Mouse (Mus musculus): ENCODE data around the gene Cd59a. TPM values are rescaled to one million over a fixed set of nuclear protein-coding genes. Genes with fewer than 3 reads are reported as not detected.
"Not testable (repeated sequence)": the region's sequence is repeated elsewhere in the genome, so short reads cannot be mapped to it uniquely, and the experiment has no call there.

Gene Cd59a
- total RNA-seq (2021), result 10 to 100 TPM; 43.9 to 58.0 TPM

GRCm38 (mm10) chr2:104095741-104096213, at the start of gene Cd59a:
Cd59a (plus strand) TSS chr2:104095801.
- DNase-seq, result peak; percentile 83 to 86
- intact Hi-C loops (cut with DNase I), result loop anchor here (1.0 to 2.0 kb wide), 3 partner anchors 27 to 61 kb away; partner anchors contain the start of genes A930018P22Rik and Gm10799

DNA sequence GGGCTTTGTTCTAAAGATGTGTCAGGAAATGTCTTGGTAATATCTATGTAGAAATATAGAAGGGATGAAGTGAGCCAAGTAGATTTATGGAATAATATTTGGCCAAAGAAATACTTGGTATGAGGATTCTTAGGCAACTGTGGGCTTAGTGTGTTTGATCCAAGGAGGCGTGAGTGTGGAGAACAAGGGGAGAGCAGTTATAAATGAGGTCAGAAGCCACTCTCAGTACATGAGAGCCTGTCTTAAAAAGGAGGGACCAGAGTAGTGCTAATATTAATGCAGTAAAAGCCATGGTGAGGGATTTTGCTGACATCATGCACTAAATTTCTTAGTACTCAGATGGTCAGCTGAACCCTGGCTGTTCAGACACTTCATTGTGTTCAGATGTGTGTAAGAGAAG, 37.2 kb upstream of the Cd59a start:
- intact Hi-C loops (cut with DNase I), result no loop called here
- DNase-seq, result no peak

DNA sequence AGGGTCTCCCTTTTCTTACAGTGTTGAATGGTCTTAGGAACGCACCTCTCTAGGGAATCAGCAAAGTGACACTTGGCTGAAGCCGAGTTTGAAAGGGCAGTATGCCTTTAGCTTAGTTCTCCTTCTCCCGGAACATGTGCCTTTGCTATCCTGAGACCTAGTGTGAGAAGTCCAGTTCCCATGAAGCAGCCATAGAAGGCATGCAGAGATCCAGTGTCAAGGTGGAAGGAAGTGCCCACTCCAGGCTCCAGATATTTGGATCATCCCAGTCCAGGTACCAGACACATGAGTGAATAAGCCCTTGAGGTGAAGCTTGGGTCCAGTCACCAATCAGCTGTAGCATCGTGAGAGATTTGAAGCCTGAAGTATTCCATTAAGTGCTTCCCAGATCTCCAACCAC, 36.6 kb upstream of the Cd59a start:
- intact Hi-C loops (cut with DNase I), result no loop called here
- no peak for DNase-seq

GRCm38 (mm10) chr2:104059786-104060185, 35.8 kb upstream of the Cd59a start:
- intact Hi-C loops (cut with DNase I), result no loop called here
- no peak for DNase-seq

DNA sequence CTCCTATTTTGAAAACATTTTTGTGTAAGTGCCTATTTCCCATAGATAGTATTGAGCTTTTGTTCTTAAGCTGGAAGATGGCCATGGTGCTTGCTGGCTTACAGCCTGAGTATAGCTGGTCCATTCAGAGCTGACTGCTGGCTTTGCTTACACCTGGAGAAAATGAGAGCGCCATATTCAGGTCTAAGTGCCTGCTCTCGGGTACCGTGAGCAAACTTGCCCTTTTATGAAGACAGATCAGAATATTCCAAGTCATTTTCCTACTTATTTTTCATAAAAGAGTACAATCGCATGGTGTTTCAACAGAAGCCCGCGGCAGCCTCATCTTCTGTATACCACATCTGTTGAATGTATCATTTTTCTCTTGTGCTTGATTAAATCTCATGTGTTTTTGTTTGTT, 34.6 kb upstream of the Cd59a start:
- intact Hi-C loops (cut with DNase I), result no loop called here
- no peak for DNase-seq

DNA sequence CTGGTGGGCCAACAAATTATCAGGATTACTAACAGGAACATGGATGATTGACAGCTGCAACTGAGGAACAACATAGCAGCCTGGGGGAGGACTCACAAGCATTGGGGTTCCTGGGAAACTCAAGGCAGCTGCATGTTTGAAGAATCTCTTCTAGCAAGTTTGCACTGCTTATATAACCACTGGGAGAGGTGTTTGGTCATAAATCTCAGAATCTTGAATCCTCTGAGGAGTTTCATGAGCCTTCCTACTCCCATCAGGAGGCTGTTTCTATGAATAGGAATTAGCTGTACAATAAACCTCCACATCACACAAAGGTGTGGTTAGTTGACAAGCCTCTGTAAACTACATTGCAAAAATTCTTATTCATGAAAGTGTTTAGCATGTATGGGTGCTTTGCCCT, 32.9 kb upstream of the Cd59a start:
- intact Hi-C loops (cut with DNase I), result no loop called here
- no peak for DNase-seq

GRCm38 (mm10) chr2:104064152-104064551, 31.4 kb upstream of the Cd59a start:
- DNase-seq, result no peak
- intact Hi-C loops (cut with DNase I), result no loop called here

GRCm38 (mm10) chr2:104065526-104065925, 30.1 kb upstream of the Cd59a start, which contains the start of gene Gm10912:
Gm10912 (plus strand) TSS chr2:104065826.
- DNase-seq; intact Hi-C loops (cut with DNase I): not testable (repeated sequence)

DNA sequence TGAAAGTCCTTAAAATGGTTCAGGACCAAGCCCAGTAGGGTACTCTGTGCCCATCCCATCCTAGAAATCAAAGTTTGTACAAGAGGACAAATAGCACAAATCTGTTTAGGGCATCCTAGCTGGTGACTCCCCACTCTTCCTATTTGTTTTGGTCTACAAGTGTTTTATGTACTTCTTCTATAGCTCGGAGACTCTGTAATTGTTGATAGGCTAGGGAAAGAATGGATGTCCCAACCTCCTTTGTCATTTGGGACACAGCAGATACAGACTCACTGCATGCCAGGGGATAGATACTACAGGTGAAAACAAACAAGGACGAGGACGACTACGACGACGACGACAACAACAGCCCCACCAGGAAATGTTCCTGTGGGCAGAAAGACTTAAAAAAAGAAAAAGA, 27.2 kb upstream of the Cd59a start, which contains the start of gene Gm10799:
Gene Gm10799 (minus strand): TSS at position 101 of the 400 bp plus-strand sequence.
- not testable (repeated sequence) for DNase-seq
- intact Hi-C loops (cut with DNase I), result loop anchor here (1.0 kb wide), 1 partner anchor 27 kb away; the partner anchor contains the start of gene Cd59a

GRCm38 (mm10) chr2:104069704-104070185, 25.9 kb upstream of the Cd59a start, which contains the start of gene Cd59b:
Cd59b (plus strand) TSS chr2:104069849.
- peak; percentile 28 to 44 for DNase-seq
- intact Hi-C loops (cut with DNase I), result no loop called here

DNA sequence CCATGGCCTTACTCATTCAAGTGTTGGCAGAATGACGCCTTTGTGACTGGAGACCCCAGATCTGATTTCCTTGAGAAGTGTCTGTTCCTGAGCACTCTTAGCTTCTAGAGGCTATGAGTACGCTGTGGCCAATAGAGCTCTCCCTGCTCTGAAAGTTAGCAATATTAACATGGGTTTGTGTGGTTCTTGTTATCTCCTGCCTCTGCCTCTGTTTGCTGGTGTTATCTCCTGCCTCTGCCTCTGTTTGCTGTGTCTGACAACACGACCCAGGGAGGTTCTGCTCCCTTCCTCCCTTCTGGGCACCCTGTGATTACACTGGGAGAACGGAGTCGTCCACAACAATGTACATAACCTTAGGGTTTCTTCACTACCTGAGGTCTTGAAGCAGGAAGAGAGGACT, 17.3 kb upstream of the Cd59a start:
- DNase-seq; intact Hi-C loops (cut with DNase I): not testable (repeated sequence)

- intact Hi-C loops (cut with DNase I); DNase-seq: not testable (repeated sequence)
Measured at GRCm38 (mm10) chr2:104081436-104082050, 14.1 kb upstream of the Cd59a start.

DNA sequence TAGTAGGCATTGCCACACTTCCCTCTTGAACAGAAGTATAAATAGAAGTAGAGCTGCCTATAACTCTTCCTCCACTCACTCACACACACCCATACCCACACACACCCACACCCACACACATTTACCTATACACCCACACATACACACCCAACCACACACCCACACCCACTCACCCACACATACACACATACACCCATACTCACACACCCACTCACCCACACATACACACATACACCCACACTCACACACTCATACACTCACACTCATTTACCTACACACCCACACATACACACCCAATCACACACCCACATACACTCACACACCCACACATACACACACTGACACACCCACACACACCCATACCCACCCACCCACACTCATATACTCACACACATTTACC, 13.1 kb upstream of the Cd59a start:
- no peak for DNase-seq
- intact Hi-C loops (cut with DNase I), result no loop called here

- DNase-seq; intact Hi-C loops (cut with DNase I): not testable (repeated sequence)
Measured at GRCm38 (mm10) chr2:104084027-104084426, 11.6 kb upstream of the Cd59a start.

GRCm38 (mm10) chr2:104087562-104087961, 8.0 kb upstream of the Cd59a start:
- DNase-seq; intact Hi-C loops (cut with DNase I): not testable (repeated sequence)

GRCm38 (mm10) chr2:104093305-104093704, 2.3 kb upstream of the Cd59a start:
- intact Hi-C loops (cut with DNase I), result no loop called here
- no peak for DNase-seq

DNA sequence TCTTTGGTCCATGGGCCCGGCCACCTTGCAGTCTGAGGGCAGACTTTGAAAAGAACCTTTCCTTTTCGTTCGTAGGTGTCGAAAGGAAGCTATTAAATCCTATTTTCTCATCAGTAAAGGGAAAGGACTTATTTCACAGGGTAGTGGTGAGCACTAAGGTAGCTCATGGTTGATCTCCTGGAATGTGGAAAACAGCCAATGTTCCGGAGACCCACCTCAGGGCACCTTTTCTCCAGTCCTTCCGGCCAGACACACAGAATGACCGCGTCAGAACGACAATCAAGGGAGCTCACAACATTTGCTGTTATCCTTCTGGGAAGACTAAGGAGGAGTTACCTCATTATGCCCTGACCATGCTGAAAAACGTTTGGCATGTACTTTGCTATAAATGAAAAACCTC, 655 bp downstream of the Cd59a start:
- intact Hi-C loops (cut with DNase I), result loop anchor here (2.0 kb wide), 2 partner anchors 27 to 61 kb away; partner anchors contain the start of gene A930018P22Rik
- DNase-seq, result no peak

- DNase-seq, result not testable (repeated sequence)
- intact Hi-C loops (cut with DNase I), result loop anchor here (2.0 kb wide), 2 partner anchors 26 to 62 kb away; partner anchors contain the start of gene A930018P22Rik
Measured at GRCm38 (mm10) chr2:104096796-104097195, 1.2 kb downstream of the Cd59a start.

DNA sequence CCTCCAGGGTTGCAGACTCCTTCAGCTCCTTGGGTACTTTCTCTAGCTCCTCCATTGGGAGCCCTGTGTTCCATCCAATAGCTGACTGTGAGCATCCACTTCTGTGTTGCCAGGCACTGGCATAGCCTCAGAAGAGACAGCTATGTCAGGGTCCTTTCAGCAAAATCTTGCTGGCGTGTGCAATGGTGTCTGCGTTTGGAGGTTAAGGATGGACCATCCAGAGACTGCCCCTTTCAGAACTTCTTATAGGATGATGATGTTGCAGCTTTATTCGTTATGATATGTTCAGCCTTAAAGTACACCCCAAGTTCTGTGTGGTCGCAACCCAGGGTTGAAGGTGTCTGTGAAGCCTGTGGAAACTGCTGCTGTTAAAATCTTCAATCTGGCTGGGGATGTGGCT, 1.8 kb downstream of the Cd59a start:
- intact Hi-C loops (cut with DNase I), result loop anchor here (2.0 kb wide), 2 partner anchors 25 to 63 kb away; partner anchors contain the start of gene A930018P22Rik
- DNase-seq, result not testable (repeated sequence)

DNA sequence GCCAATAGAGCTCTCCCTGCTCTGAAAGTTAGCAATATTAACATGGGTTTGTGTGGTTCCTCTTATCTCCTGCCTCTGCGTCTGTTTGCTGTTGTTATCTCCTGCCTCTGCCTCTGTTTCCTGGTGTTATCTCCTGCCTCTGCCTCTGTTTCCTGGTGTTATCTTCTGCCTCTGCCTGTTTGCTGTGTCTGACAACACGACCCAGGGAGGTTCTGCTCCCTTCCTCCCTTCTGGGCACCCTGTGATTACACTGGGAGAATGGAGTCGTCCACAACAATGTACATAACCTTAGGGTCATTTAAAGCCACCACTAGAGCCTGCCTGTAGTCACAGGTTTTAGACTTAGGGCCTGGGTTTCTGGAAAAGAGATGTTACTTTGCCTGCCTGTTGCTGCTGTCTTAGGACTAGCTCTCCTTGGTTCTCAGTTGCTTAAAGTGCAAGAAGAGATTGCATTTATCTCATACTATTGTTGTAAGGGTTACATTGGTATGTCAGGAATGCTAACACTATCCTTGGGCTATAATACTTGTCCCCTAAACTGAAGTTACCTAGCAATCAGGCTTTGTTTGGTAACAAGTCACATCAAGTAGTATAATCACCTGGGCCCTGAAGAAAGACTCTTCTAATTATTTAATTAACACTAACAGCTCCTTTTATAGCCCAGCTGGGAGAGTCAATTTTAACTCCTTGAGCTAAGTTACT, 3.1 kb downstream of the Cd59a start:
- intact Hi-C loops (cut with DNase I), result no loop called here
- DNase-seq, result no peak

DNA sequence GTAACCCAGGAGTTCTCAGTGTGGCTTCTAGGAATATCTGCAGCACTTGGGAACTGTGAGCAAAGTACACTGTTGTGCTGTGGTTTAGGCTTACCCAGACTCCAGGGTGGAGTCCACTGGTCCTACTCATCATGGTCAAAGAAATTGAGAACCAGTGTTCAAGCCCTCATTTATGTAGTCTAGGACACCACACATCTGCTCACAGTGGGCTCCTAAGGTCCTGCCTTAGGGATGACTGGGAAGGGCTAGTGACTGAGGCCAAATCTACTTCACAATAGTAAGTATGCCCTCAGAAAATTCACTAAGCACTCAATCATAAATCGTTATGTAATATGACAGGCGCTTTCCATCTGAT, 3.6 kb downstream of the Cd59a start:
- intact Hi-C loops (cut with DNase I), result no loop called here

More for the DNA sequence above, 3.6 kb downstream of the Cd59a start:
- no peak for DNase-seq

All from heart, postnatal 36 days (tissue).